Mouse (Mus musculus): ENCODE data around the gene Zfand2b. TPM values are rescaled to one million over a fixed set of nuclear protein-coding genes. Genes with fewer than 3 reads are reported as not detected.

The Zfand2b gene
- total RNA-seq, 2 experiments from 2014 or later = 15.6 to 17.5 TPM

- no peak for DNase-seq (ENCODE audit: low spot score in 2 of 2)
These were observed 8.7 kb upstream of the Zfand2b start for GRCm38 (mm10) chr1:75159540-75160255.

DNA sequence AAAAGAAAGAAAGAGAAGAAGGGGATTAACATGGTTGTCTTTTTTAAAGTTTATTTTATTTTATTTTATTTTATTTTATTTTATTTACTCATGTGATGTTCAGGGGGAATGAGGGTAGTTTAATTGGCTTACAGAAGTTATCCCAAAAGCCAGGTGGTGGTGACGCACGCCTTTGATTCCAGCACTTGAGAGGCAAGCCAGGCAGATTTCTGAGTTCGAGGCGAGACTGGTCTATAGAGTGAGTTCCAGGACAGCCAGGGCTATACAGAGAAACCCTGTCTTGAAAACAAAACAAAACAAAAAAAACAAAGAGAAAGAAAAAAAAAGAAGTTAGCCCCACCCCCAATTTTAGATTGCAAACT is 8.2 kb upstream of the Zfand2b start:
- DNase-seq (ENCODE audit: low spot score in 2 of 2) = no peak

DNA sequence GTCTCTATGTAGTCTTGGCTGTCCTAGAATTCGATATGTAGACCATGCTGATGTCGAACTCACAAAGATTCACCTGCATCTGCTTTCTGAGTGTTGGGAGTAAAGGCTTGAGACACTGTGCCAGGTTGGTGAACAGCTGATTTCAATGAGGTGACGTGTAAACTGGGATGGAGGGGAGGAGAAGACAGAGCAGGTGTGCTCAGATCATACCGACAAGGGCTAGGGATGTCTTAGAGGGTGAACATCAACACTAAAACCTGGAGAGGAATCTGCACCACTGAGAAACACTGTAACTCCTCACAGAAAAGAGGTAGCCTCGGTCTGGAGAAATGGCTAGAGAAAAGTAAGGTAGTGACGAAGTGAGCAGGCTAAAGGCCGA is 364 bp upstream of the Zfand2b start:
- no peak for DNase-seq (ENCODE audit: low spot score in 2 of 2)

- DNase-seq (ENCODE audit: low spot score in 2 of 2) = peak in 1 of 2 experiments; percentile 52
These were observed 11.1 kb downstream of the Zfand2b start for GRCm38 (mm10) chr1:75179334-75180104.

- DNase-seq (ENCODE audit: low spot score in 2 of 2) = peak; percentile 76 to 89
These were observed 11.7 kb downstream of the Zfand2b start, which contains the start of gene Abcb6 for GRCm38 (mm10) chr1:75180105-75180590. Gene Abcb6 (minus strand): TSS chr1:75180392.

GRCm38 (mm10) chr1:75180741-75181140 is 12.3 kb downstream of the Zfand2b start:
- DNase-seq (ENCODE audit: low spot score in 2 of 2) = no peak

- DNase-seq (ENCODE audit: low spot score in 2 of 2) = no peak
These were observed 13.0 kb downstream of the Zfand2b start for GRCm38 (mm10) chr1:75181377-75181870.

- no peak for DNase-seq (ENCODE audit: low spot score in 2 of 2)
These were observed 13.7 kb downstream of the Zfand2b start for GRCm38 (mm10) chr1:75182160-75182559.

DNA sequence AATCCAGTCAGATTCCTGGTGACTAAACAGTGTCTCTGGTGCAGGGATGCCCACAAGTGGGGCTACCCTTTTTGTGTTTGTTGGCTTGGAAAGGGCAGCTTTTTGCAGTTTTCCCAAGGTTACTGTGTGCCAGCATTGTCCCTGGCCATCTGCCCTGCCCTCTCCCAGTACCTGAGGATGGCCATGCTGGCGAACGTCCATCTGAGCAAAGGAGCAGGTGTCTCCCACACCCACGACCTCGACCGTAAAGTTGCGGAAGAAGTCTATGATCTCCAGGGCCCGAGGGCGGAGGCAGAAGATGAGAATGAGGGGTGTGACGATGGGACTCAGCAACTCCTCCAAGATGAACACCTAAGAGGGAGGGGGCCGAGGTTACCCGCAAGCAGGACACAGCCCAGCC is 17.0 kb downstream of the Zfand2b start:
- no peak for DNase-seq (ENCODE audit: low spot score in 2 of 2)

- DNase-seq (ENCODE audit: low spot score in 2 of 2) = no peak
These were observed 18.7 kb downstream of the Zfand2b start for GRCm38 (mm10) chr1:75187126-75187525.

GRCm38 (mm10) chr1:75187914-75188483 is 19.6 kb downstream of the Zfand2b start:
- DNase-seq (ENCODE audit: low spot score in 2 of 2) = no peak

GRCm38 (mm10) chr1:75190577-75190976 is 22.1 kb downstream of the Zfand2b start:
- no peak for DNase-seq (ENCODE audit: low spot score in 2 of 2)

- no peak for DNase-seq (ENCODE audit: low spot score in 2 of 2)
These were observed 22.8 kb downstream of the Zfand2b start for GRCm38 (mm10) chr1:75191258-75191621.

DNA sequence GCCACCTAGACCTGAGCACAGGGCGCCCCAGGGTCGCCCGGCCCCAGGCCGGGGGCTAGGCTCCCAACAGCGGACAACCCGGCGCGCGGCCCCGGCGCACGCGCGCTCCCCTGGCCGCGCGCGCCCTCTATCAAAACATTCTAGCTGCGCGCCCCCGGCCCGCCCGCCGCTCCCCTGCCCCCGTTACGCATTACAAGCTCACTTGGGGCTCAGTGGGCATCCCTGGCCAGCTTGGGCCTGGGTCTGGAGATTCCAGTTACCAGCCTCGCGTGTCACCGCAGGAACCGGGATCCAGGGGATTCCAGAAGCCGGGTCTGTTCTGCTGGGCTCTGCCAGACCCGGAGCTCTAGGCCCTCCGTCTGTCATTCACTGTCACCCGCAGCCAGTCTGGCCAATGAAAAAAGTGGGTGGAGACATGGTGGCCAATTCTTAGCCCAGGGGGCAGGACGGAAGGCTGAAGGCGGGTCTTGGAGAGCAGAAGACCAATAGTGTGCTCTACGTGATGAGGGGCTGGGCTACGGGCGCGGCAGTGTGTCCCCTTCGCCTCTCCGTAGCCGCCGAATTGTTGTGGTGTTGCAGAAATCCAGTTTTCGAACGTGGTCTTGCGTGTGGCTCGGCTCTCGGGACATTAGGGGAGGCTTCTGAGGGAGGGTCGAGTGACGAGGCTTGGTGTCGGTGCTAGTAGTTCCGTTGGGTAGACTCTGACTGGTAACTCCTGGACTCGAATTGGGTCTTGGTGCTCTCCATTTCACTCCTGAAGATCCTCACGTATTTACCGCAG is 23.4 kb downstream of the Zfand2b start, which contains the start of the genes Ankzf1 and Atg9a:
Gene Ankzf1, plus strand, starts transcription at position 530 of the 781 bp plus-strand sequence.
Gene Atg9a, minus strand, starts transcription at position 575 of the 781 bp plus-strand sequence.
- DNase-seq (ENCODE audit: low spot score in 2 of 2) = peak; percentile 81 to 91

DNA sequence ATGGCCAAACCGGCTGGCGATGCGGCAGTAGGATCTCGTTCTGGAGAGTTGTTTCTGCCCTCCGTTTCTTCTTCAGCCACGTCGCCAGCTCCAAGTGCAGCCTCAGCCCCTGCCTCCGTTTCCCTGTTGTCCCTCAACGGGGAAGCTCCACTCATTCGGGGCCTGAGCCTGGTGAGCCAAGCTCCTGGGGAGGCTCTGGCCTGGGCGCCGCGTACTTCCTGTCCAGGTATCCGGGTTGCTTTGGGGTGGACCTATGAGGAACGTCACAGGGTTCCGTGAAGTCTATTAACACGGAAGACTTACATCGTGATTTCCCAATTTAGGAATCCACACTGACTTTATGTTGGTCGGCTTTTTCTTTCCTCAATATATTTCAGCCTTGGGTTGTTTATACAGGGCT is 24.0 kb downstream of the Zfand2b start:
- DNase-seq (ENCODE audit: low spot score in 2 of 2) = peak in 1 of 2 experiments; percentile 36

DNA sequence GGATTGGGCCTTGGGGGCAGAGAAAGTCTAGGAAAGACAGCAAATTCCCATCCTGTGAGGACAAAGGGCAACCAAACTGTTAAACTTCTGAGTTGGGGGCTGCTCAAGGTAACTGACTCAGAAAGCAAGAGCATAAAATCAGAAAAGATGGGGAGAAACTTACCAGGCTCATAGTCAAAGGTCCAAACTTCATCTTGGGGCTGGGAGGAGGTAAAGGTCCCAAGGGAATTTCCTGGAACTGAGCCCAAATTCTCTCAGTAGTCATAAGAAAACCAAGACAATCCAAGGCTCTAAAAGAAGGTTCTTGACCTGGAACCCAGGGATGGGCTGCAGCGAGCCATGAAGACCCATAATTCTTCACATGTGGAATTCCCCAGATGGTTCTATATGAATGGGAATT is 32.8 kb downstream of the Zfand2b start:
- no peak for DNase-seq (ENCODE audit: low spot score in 2 of 2)

DNA sequence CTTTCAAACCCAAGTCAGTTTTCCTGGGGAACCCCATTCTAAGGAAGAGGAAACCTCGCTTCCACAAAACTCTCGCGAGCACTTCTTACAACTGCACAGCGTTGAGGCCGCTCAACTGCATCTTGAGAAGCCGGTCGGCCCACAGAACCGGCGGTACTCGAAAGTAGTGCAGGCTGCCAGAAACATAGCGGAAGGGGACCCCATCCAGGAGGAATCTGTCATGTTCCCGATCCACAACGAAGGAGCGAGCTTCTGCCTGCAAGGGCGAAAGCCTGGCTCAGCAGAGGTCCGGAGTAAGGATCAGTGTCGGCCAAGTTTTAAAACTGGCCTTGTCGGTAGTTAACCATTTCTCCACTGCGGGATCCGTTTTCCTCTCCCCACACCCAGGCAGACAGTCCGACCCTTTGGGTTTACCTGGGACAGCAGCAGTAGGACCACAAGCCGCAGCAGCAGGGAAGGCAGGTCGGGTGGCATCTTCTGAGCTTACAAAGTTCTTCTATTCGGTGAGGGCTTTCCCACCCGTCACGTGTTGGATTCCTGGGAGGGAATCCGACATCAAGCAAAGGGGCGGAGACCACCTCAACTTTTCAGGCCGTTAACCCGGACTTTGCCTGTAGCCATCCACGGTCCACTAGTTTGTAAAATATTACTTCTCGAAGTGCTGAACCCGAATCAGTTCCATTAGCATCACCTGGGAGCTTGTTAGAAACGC is 40.7 kb downstream of the Zfand2b start:
- peak in 1 of 2 experiments; percentile 54 for DNase-seq (ENCODE audit: low spot score in 2 of 2)

- peak; percentile 92 to 97 for DNase-seq (ENCODE audit: low spot score in 2 of 2)
These were observed 42.0 kb downstream of the Zfand2b start, which contains the start of the genes Glb1l and Stk16 for GRCm38 (mm10) chr1:75210136-75211087. Gene Glb1l (minus strand): TSS chr1:75210813. Gene Stk16 (plus strand): TSS chr1:75210838.

GRCm38 (mm10) chr1:75211141-75211708 is 42.8 kb downstream of the Zfand2b start:
- DNase-seq (ENCODE audit: low spot score in 2 of 2) = no peak

Measured in gastrocnemius, postnatal 4 days (tissue).